Mouse (Mus musculus) urinary bladder, adult 2 months (tissue): ENCODE measurements around the gene Eprs. TPM values are rescaled to one million over a fixed set of nuclear protein-coding genes. Genes with fewer than 3 reads are reported as not detected.
A peak's percentile ranks its signal among the peaks of the same experiment; 100 is the strongest.

ENCODE experiments used
- DNase-seq: peaks from one replicate; pipeline ENCODE4 v3.0.0; 2022; ENCODE audit warnings: low spot score
- polyA plus RNA-seq: library from polyadenylated mRNA; depleted of rRNA; stranded (reverse); fragments of >200 nt; gene quantifications from 2 replicates; pipeline ENCODE4 v1.2.3, GENCODE M21; 2012; rRNA removed

Gene Eprs
- polyA plus RNA-seq, 1 experiment = 21.5 TPM

GRCm38 (mm10) chr1:185449727-185450126, 86.9 kb downstream of the Eprs start:
- no peak for DNase-seq

- no peak for DNase-seq
These were observed 88.2 kb downstream of the Eprs start for GRCm38 (mm10) chr1:185451077-185451476.

- DNase-seq = no peak
These were observed 88.7 kb downstream of the Eprs start for GRCm38 (mm10) chr1:185451495-185451894.

- DNase-seq = no peak
These were observed 89.6 kb downstream of the Eprs start for GRCm38 (mm10) chr1:185452461-185452860.

GRCm38 (mm10) chr1:185454144-185454543, 91.3 kb downstream of the Eprs start:
- DNase-seq = no peak

GRCm38 (mm10) chr1:185454575-185454954, 91.7 kb downstream of the Eprs start, which contains the start of gene Slc30a10:
Gene Slc30a10 (plus strand): TSS chr1:185454848.
- DNase-seq = no peak

- DNase-seq = peak; percentile 21
These were observed 92.3 kb downstream of the Eprs start for GRCm38 (mm10) chr1:185454955-185455701.

- no peak for DNase-seq
These were observed 93.5 kb downstream of the Eprs start for GRCm38 (mm10) chr1:185456327-185456726.

- no peak for DNase-seq
These were observed 97.3 kb downstream of the Eprs start for GRCm38 (mm10) chr1:185460096-185460495.

- DNase-seq = no peak
These were observed 100.0 kb downstream of the Eprs start for GRCm38 (mm10) chr1:185462889-185463288.

GRCm38 (mm10) chr1:185469551-185470021, 106.7 kb downstream of the Eprs start:
- DNase-seq = no peak

GRCm38 (mm10) chr1:185472025-185472720, 109.3 kb downstream of the Eprs start:
- no peak for DNase-seq

- no peak for DNase-seq
These were observed 109.9 kb downstream of the Eprs start for GRCm38 (mm10) chr1:185472730-185473129.

GRCm38 (mm10) chr1:185473437-185473836, 110.6 kb downstream of the Eprs start:
- DNase-seq = no peak

Other genes starting within 250 kb of the Eprs start
- 24.9 and 26.7 TPM in 2 replicates for gene Rab3gap2, start 158.9 kb upstream of the Eprs start, polyA plus RNA-seq
- 34.0 and 34.3 TPM in 2 replicates for gene Iars2, start 33.6 kb upstream of the Eprs start, polyA plus RNA-seq
- 50.8 and 51.1 TPM in 2 replicates for gene Bpnt1, start 30.9 kb upstream of the Eprs start, polyA plus RNA-seq
- gene Slc30a10, start 91.8 kb downstream of the Eprs start, polyA plus RNA-seq = 0.01 TPM in 1 of 2 replicates, not detected in the other